Mouse (Mus musculus) retina, postnatal 1 day (tissue): ENCODE data around the gene Arhgef28.
"Not testable (repeated sequence)": the region's sequence is repeated elsewhere in the genome, so short reads cannot be mapped to it uniquely, and the experiment has no call there.

Experiments
- DNase-seq: peaks from one replicate; pipeline ENCODE4 v3.0.0-alpha.2; 2012

The Arhgef28 gene

GRCm38 (mm10) chr13:98121124-98121470 is 85.1 kb downstream of the Arhgef28 start:
- no peak for DNase-seq

- DNase-seq, result no peak
Observed at GRCm38 (mm10) chr13:98120356-98121123, 85.7 kb downstream of the Arhgef28 start.

GRCm38 (mm10) chr13:98118291-98118690 is 87.9 kb downstream of the Arhgef28 start:
- no peak for DNase-seq

GRCm38 (mm10) chr13:98117566-98118254 is 88.5 kb downstream of the Arhgef28 start:
- DNase-seq, result peak; percentile 65

DNA sequence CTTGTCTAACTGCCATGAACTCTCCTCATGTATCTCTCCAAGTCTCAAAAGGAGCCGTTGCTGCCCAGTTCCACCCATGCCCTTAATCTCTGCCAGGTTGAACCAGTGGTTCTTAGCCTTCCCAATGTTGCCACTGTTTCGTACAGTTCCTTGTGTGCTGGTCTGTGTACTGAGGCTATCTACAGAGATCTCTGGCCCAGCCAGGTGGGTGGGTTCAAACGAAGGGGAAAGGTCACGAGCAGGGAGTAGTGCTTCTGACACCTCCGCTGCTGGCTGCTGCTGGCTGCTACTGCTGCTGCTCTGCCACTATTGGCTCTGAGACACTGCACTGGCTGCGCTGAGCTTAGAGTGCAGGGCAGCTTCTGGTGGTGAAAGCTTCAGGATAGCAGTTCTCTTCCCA is 90.6 kb downstream of the Arhgef28 start:
- no peak for DNase-seq

DNA sequence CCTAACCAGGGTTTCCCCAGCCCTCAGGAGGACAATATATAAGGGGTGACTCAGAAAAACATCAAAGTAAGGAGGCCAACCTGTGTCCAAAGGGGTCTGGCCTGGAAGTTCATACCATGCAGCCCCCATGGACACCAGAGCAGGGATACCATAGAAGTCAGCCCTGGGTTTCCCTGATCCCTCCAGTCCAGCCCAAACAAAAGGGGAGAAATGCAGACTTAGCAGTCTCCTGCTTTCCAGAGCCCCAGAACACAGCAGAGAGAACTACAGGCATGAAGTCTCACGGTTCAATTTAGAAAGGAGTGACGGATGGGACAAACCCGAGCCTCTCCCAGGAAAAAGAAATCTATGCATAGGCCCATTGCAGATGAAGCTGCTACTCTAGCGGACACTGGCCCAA is 91.2 kb downstream of the Arhgef28 start:
- no peak for DNase-seq

- DNase-seq, result no peak
Observed at GRCm38 (mm10) chr13:98112812-98113503, 93.3 kb downstream of the Arhgef28 start.

DNA sequence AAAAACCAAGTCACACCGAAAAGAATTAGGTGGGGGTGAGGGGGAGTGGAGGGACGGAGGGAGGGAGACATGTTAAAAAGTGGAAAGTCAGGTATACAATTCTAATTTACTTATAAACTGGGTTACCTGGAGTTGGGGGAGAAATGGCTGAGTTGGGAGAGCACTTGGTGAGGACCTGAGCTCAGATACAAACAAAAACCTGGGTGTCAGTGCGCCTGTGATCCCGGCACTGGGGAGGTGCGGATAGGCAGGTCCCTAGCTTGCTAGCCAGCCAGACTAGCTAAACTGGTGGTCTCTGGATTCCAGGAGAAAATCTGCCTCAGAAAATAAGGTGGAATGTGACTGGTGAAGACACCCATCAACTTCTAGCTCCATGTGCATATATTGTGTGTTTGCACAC is 94.7 kb downstream of the Arhgef28 start:
- DNase-seq, result no peak

DNA sequence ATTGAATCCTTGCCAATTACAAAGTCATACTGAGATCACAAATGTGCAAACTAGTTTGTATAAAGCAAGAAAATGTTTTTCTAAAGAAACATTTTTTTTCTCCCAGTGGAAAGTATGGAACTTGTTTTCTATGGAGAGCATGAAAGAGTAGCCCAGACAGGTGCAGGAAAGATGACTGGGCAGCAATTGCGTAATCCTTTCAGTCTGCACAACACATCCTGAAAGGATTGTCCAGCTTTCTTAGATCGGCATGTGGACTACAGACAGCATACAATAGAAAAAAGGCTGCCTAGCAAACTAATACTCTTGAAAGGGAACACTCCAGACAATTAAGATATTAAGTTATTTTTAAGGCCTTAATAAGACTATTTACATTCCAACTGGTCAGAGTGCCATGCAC is 95.2 kb downstream of the Arhgef28 start:
- DNase-seq, result no peak

- not testable (repeated sequence) for DNase-seq
Observed at GRCm38 (mm10) chr13:98108481-98108880, 97.8 kb downstream of the Arhgef28 start.

GRCm38 (mm10) chr13:98107621-98108020 is 98.6 kb downstream of the Arhgef28 start:
- no peak for DNase-seq

GRCm38 (mm10) chr13:98095966-98096365 is 110.3 kb downstream of the Arhgef28 start:
- no peak for DNase-seq

DNA sequence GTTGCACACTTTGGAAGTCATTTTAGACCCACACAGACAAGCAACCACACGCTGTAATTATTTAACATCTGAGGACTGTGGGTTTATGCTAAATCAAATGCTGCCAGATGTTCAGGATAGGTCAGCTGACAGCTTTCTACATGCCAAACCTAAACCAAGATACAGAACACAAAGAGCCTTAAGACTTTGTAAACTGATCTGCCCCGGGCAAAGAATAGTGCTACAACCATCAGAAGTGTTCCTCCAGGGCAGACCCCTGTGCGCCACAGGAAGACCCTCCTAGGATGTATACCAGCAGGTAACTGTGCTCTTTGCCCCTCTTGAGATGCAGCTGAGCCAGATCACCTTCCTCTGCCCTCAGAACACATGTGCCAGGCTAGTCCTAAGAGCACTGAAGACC is 111.9 kb downstream of the Arhgef28 start:
- no peak for DNase-seq

- DNase-seq, result no peak
Observed at GRCm38 (mm10) chr13:98093483-98093882, 112.8 kb downstream of the Arhgef28 start.

GRCm38 (mm10) chr13:98092354-98093002 is 113.8 kb downstream of the Arhgef28 start:
- DNase-seq, result no peak

DNA sequence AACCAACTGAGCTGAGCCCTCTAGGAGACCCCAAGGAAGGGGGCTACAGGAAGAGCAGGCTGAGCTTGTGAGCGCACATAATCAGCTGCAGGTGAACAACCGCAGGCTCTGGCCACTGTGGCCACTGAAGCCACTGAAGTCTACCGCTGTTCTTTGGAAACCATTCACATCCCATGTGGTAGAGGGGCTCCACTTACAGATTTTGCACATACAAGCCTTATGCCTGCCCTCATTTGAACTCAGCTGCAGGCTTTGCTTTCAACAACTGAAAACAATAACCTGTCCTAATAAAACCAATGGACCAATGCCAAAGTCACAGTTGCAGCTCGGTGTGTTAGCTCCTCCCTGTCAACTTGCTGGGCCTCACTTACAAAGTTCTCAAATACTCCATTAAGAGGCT is 126.6 kb downstream of the Arhgef28 start:
- peak; percentile 2 for DNase-seq

GRCm38 (mm10) chr13:98078251-98078650 is 128.0 kb downstream of the Arhgef28 start:
- DNase-seq, result no peak

GRCm38 (mm10) chr13:98077216-98077615 is 129.0 kb downstream of the Arhgef28 start:
- DNase-seq, result no peak

DNA sequence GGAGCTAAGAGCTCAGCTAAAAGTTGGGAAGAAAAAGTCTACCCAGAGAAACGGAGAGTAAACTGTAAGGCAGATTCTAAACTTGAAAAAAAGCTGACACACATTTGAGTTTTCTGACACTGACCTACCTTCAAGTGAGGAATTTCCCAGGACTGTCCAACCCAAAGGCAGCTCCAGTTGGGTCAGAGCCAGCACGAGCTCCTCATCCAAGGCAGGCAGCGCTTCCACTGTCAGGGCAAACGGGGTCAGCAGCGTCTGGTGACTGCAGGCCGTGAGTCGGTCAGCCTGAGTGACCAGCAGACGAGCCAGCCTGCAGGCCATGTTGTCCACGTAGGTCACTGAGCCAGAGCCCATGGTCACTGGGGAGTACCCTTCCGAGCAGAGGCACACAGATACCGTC is 131.4 kb downstream of the Arhgef28 start:
- peak; percentile 35 for DNase-seq

GRCm38 (mm10) chr13:98073190-98073589 is 133.0 kb downstream of the Arhgef28 start:
- DNase-seq, result peak; percentile 10

- DNase-seq, result no peak
Observed at GRCm38 (mm10) chr13:98070458-98070857, 135.8 kb downstream of the Arhgef28 start.

DNA sequence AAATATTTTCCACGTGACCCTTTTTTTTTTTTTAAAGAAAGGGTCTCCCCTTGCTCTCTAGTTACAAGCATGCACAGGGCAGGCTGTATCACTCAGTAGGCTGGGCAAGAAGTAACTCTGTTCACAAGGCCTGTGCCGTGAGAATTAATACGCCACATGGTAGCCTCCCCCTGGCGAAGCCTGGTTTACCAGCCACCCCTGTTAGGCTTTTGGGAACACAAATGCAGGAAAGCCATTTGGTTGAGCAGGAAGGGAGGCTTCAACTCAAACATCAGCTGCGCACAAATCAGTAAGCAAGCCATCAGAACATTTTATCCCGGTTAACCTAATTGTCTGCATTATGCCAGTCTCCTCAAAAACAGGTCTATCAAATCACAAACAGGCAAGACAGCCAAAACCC is 136.6 kb downstream of the Arhgef28 start:
- DNase-seq, result no peak

- no peak for DNase-seq
Observed at GRCm38 (mm10) chr13:98062843-98063242, 143.4 kb downstream of the Arhgef28 start.
